In genomic region chr11:60113624-60114023, GRCm38 (mm10) we compare ENCODE assay signal across 8 mouse cellular contexts. TPM values are rescaled to one million over a fixed set of nuclear protein-coding genes. Genes with fewer than 3 reads are reported as not detected.
DNase-seq lines count a peak whose midpoint lies in the region; ATAC-seq lines count a peak whose summit lies in the region.

No protein-coding gene starts in this region.

- no peaks in the 10 kb centered on the region for H3K9me3 ChIP-seq in heart, embryonic 15.5 days (replicated peaks)
- H3K9me3 ChIP-seq in embryonic facial prominence, embryonic 10.5 days, result no peaks in the 10 kb centered on the region
- no peaks in the 10 kb centered on the region for H3K9me3 ChIP-seq in intestine, embryonic 16.5 days (ENCODE audit: control insufficient read depth, low read length)
- no peaks in the 10 kb centered on the region for H3K9me3 ChIP-seq in midbrain, embryonic 10.5 days (replicated peaks)

- peaks cover 77% of the 10 kb centered on the region for H3K4me1 ChIP-seq in heart, embryonic 15.5 days (replicated peaks)
- peaks cover 88% of the 10 kb centered on the region for H3K4me1 ChIP-seq in embryonic facial prominence, embryonic 10.5 days
- peaks cover 66% of the 10 kb centered on the region for H3K4me1 ChIP-seq in intestine, embryonic 16.5 days (ENCODE audit: control insufficient read depth, insufficient read depth, low read length)
- peaks cover 79% of the 10 kb centered on the region for H3K4me1 ChIP-seq in midbrain, embryonic 10.5 days

- no peaks in the 10 kb centered on the region for H3K36me3 ChIP-seq in heart, embryonic 15.5 days
- H3K36me3 ChIP-seq in embryonic facial prominence, embryonic 10.5 days (replicated peaks), result 0 out of 2 replicates have a peak, but pooled peaks cover 6% of the 10 kb centered on the region
- no peaks in the 10 kb centered on the region for H3K36me3 ChIP-seq in intestine, embryonic 16.5 days (ENCODE audit: control insufficient read depth, insufficient read depth, low read length)
- H3K36me3 ChIP-seq in midbrain, embryonic 10.5 days, result no peaks in the 10 kb centered on the region

- DNase-seq in heart, postnatal 36 days, result no peak
- DNase-seq in embryonic facial prominence, embryonic 10.5 days (ENCODE audit: low spot score), result peak; percentile 56
- no peak for DNase-seq in midbrain, embryonic 10.5 days (ENCODE audit: low spot score)
- DNase-seq in right cerebral cortex, postnatal 14 days, result no peak
- no peak for DNase-seq in adrenal gland, adult 2 months

- H3K4me3 ChIP-seq in heart, embryonic 15.5 days, result peak overlapping the region; percentile 54; the same call in 1 of the 2 replicates
- H3K4me3 ChIP-seq in embryonic facial prominence, embryonic 10.5 days, result peak overlapping the region; percentile 69
- peak overlapping the region; percentile 57 for H3K4me3 ChIP-seq in intestine, embryonic 16.5 days (ENCODE audit: low read length)
- H3K4me3 ChIP-seq in midbrain, embryonic 10.5 days, result peak overlapping the region; percentile 57

- no peak for ATAC-seq in heart, embryonic 15.5 days (replicated peaks; ENCODE audit: insufficient number of reproducible peaks, insufficient read depth, low FRiP score, low read depth)
- peak; percentile 39 for ATAC-seq in intestine, embryonic 16.5 days
- ATAC-seq in monocyte, adult 5-6 weeks (replicated peaks; ENCODE audit: insufficient number of reproducible peaks, low FRiP score, low TSS enrichment, poor library complexity, severe bottlenecking), result no peak

- H3K27me3 ChIP-seq in heart, embryonic 15.5 days, result no peaks in the 10 kb centered on the region
- H3K27me3 ChIP-seq in embryonic facial prominence, embryonic 10.5 days (replicated peaks; ENCODE audit: low read depth, poor library complexity, severe bottlenecking), result no peaks in the 10 kb centered on the region
- H3K27me3 ChIP-seq in intestine, embryonic 16.5 days (replicated peaks; ENCODE audit: control insufficient read depth, insufficient read depth, low read length), result no peaks in the 10 kb centered on the region
- H3K27me3 ChIP-seq in midbrain, embryonic 10.5 days (ENCODE audit: low read depth, poor library complexity, severe bottlenecking), result no peaks in the 10 kb centered on the region

- WGBS in heart, embryonic 15.5 days, result 5% methylated on average over 4 of the region's 4 CpGs
- 2% methylated on average over 4 of the region's 4 CpGs for WGBS in embryonic facial prominence, embryonic 10.5 days
- WGBS in intestine, embryonic 16.5 days, result 0% methylated on average over 4 of the region's 4 CpGs
- whole genome bisulfite sequencing in midbrain, embryonic 10.5 days, result 14% methylated on average over 4 of the region's 4 CpGs

- intact Hi-C loops in heart, postnatal 36 days (cut with DNase I), result no loop called here

- H3K27ac ChIP-seq in heart, embryonic 15.5 days, result peak overlapping the region; percentile 97
- peak overlapping the region; percentile 91 for H3K27ac ChIP-seq in embryonic facial prominence, embryonic 10.5 days (replicated peaks)
- H3K27ac ChIP-seq in intestine, embryonic 16.5 days (ENCODE audit: low read length), result peak overlapping the region; percentile 93
- peak overlapping the region; percentile 89 for H3K27ac ChIP-seq in midbrain, embryonic 10.5 days (replicated peaks)

- H3K9ac ChIP-seq in heart, embryonic 15.5 days, result peak overlapping the region; percentile 58
- peak overlapping the region; percentile 77 for H3K9ac ChIP-seq in intestine, embryonic 16.5 days (ENCODE audit: low read depth, low read length)

- H3K4me2 ChIP-seq in heart, embryonic 15.5 days, result peak overlapping the region; percentile 84
- H3K4me2 ChIP-seq in intestine, embryonic 16.5 days (ENCODE audit: low read depth, low read length), result peak overlapping the region; percentile 80

RNA-seq across cellular contexts. Expression of gene Rai1, which starts 8.8 kb away (rescaled TPM):
- polyA plus RNA-seq in heart, embryonic 15.5 days (2015; fragmentation: Nextera tagmentation; extraction: Ambion mirVana), result 12.8 and 19.1 TPM in 2 replicates
- 10 to 100 TPM; 24.2 to 24.5 TPM for total RNA-seq in heart, postnatal 36 days (2021)
- 31.0 and 33.8 TPM in 2 replicates for polyA plus RNA-seq in embryonic facial prominence, embryonic 10.5 days (2016; fragmentation: Nextera tagmentation; extraction: Ambion mirVana)
- 12.4 and 12.5 TPM in 2 replicates for polyA plus RNA-seq in intestine, embryonic 16.5 days (2015; fragmentation: Nextera tagmentation; extraction: Ambion mirVana)
- polyA plus RNA-seq in midbrain, embryonic 10.5 days (2016; fragmentation: Nextera tagmentation; extraction: Ambion mirVana), result 23.4 and 23.9 TPM in 2 replicates
- 4.6 to 18.1 TPM (median 10.3 TPM) in 3 replicates for total RNA-seq in monocyte, adult 5-6 weeks (2017)
- 10 to 100 TPM; 41.4 to 46.7 TPM for total RNA-seq in adrenal gland, adult 2 months (2021)
- 72.1 and 82.5 TPM in 2 replicates for polyA plus RNA-seq in adrenal gland, adult 2 months (2012; rRNA removed)
